Mouse (Mus musculus): ENCODE measurements around the gene Btbd19.

DNA sequence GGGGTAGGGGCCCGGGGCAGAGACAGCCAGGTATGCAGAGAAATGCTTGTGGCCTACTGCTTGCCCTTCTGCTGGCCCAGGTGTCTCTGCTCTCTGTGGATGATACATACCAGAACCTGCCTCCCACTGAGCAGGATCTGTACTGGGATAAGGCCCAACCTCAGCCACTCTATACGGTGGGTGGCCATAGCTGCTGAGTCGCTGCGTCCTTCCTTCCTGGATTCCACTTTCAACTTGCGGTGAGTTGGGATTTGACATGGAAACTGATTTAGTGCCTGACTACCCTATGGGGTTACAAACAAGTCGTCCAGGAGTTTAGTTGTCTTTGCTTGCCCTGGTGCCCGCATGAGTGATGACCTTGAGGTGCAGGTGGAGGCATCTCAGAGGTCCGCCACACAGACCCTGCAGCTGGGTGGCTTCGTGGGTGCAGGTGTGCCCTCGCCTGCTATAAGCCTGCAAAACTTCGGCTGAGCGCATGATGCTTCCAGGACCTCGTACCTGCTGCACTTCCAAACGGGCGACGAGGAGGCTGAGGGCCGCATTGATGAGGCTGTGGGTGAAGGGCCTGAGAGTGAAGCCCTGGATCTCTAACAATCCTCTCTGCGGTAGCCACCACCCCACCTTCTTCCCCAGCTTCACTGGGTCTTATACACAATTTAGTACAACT is 22.7 kb upstream of the Btbd19 start:
- no peak for TF ChIP-seq CTCF (IDR thresholded peaks at IDR 0.05; ENCODE audit: low read depth)
- no peak for TF ChIP-seq EP300 (IDR thresholded peaks at IDR 0.05; ENCODE audit: low read depth)
